Mouse (Mus musculus) thymus, postnatal 4 days (tissue): Measurements from ENCODE around the gene Gm47996.

Source experiments
- DNase-seq: peaks from one replicate; pipeline ENCODE4 v3.0.0; 2021

The Gm47996 gene

GRCm38 (mm10) chr1:151250529-151251193 lies 40.7 kb downstream of the Gm47996 start:
- peak; percentile 35 for DNase-seq

- DNase-seq: peak; percentile 15
These were observed 41.5 kb downstream of the Gm47996 start for GRCm38 (mm10) chr1:151251194-151252010.

- DNase-seq: no peak
These were observed 45.5 kb downstream of the Gm47996 start for GRCm38 (mm10) chr1:151255422-151255821.

GRCm38 (mm10) chr1:151258090-151258954 lies 48.4 kb downstream of the Gm47996 start:
- DNase-seq: no peak

- DNase-seq: no peak
These were observed 49.1 kb downstream of the Gm47996 start for GRCm38 (mm10) chr1:151259061-151259460.
